Mouse (Mus musculus): ENCODE data around the gene Ankrd55.

DNA sequence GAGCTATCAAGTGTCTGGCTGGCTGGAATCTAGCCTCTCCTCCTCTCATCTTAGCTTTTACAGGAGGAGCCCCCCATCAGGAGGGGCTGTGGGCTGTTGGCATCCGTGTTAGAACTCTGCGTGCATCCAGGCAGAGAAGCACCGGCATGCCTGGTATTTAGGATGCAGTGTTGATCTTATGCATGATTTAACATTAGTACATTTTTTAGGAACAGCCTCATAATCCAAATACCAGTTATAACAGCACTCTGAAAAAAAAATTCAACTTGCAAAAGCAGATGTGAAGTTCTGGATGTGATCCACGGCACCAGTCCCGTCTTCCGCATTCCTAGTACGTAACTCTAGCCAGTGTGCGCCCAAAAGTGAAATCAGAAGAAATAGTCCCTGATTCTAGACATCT lies 52.0 kb downstream of the Ankrd55 start:
- TF ChIP-seq CHD1 (IDR thresholded peaks at IDR 0.05; ENCODE audit: low read depth, low read length) (no peak), GATA1 (IDR thresholded peaks at IDR 0.05; ENCODE audit: low read depth, low read length) (no peak), TAL1 (IDR thresholded peaks at IDR 0.05; ENCODE audit: low read length) (no peak), ZKSCAN1 (IDR thresholded peaks at IDR 0.05; ENCODE audit: low read depth, low read length) (no peak), POLR2AphosphoS2 (IDR thresholded peaks at IDR 0.05; ENCODE audit: low read length) (no peak), MYC (IDR thresholded peaks at IDR 0.05; ENCODE audit: low read depth, low read length) (no peak), CTCF (IDR thresholded peaks at IDR 0.05 in 2 of 3, conservative IDR thresholded peaks at IDR 0.05 in 1 of 3; ENCODE audit: control insufficient read depth in 1 of 3, insufficient read depth in 1 of 3, low read depth in 2 of 3, low read length in 3 of 3, poor library complexity in 1 of 3, severe bottlenecking in 1 of 3) (no peak), POLR2A (IDR thresholded peaks at IDR 0.05; ENCODE audit: control insufficient read depth in 1 of 2, insufficient read depth in 1 of 2, low read depth in 1 of 2, low read length in 2 of 2, poor library complexity in 1 of 2) (no peak)
